Mouse (Mus musculus): ENCODE results near the gene Mtg1. TPM values are rescaled to one million over a fixed set of nuclear protein-coding genes. Genes with fewer than 3 reads are reported as not detected.

Gene Mtg1
- total RNA-seq, 2 experiments from 2014 or later = 24.4 to 34.5 TPM

- DNase-seq = no peak
These were observed 51.3 kb downstream of the Mtg1 start for GRCm38 (mm10) chr7:140188391-140189328.

DNA sequence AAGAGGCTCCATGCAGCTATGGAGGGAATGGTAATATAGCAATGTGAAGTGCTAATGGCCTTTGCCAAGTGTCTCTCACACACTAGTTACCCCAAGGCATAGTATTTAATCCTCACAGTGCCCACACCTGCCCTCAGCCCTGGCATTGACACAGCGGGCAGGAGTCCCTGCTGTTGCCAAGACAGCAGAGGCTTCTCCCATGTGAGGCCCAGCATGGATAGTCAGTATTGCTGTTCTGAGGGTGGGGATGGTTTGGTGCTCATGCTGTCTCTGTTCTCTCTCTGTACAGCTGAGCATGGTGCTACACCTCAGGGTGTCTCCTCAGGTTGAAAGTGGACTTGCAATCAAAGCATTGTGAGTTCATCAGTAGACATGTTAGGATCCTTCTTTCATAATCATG lies 53.1 kb downstream of the Mtg1 start:
- no peak for DNase-seq

GRCm38 (mm10) chr7:140192445-140192844 lies 55.1 kb downstream of the Mtg1 start:
- DNase-seq = no peak

- DNase-seq = no peak
These were observed 55.5 kb downstream of the Mtg1 start for GRCm38 (mm10) chr7:140192851-140193250.

DNA sequence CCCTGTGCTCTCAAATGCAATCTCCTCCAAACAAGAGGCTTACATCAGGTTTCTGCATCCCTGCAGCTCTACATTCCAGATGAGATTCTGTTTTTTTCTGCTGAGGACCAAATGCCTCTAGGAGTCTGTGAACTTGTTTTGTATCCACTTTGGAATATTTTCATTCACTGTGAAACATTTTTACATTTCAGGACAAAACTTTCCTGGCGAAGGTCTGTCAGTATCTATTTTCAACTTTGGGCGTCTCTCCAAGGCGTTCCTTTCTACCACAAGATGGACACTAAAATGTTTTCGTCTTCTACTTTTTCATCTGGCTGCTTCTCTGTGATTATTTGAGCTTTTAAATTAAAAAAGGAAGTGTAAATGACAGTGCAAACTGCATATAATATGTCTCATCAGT lies 56.7 kb downstream of the Mtg1 start:
- DNase-seq = no peak

GRCm38 (mm10) chr7:140196002-140196401 lies 58.6 kb downstream of the Mtg1 start:
- DNase-seq = no peak

Other genes starting within 250 kb of the Mtg1 start
- gene Kndc1, start 242.9 kb upstream of the Mtg1 start, total RNA-seq (2021) = under 1 TPM; 0.50 to 0.56 TPM
- not detected for gene Utf1, start 193.8 kb upstream of the Mtg1 start, total RNA-seq (2021)
- not detected for gene 6430531B16Rik, start 158.8 kb upstream of the Mtg1 start, total RNA-seq (2021)
- 1 to 10 TPM in 1 of 2 experiments, under 1 TPM in 1; 0.69 to 4.6 TPM for gene Adam8, start 145.0 kb upstream of the Mtg1 start, total RNA-seq (2021)
- 10 to 100 TPM; 19.2 to 22.8 TPM for gene Zfp511, start 101.2 kb upstream of the Mtg1 start, total RNA-seq (2021)
- 10 to 100 TPM; 24.4 to 26.0 TPM for gene Tubgcp2, start 100.9 kb upstream of the Mtg1 start, total RNA-seq (2021)
- gene Msx3, start 88.5 kb upstream of the Mtg1 start, total RNA-seq (2021) = not detected
- 1 to 10 TPM; 4.6 to 6.1 TPM for gene Caly, start 55.0 kb upstream of the Mtg1 start, total RNA-seq (2021)
- gene Prap1, start 44.2 kb upstream of the Mtg1 start, total RNA-seq (2021) = not detected
- 10 to 100 TPM; 45.3 to 68.5 TPM for gene Fuom, start 35.1 kb upstream of the Mtg1 start, total RNA-seq (2021)
- 10 to 100 TPM; 13.0 to 26.1 TPM for gene Paox, start 21.8 kb upstream of the Mtg1 start, total RNA-seq (2021)
- 100 to 1,000 TPM; 356 to 530 TPM for gene Echs1, start 21.1 kb upstream of the Mtg1 start, total RNA-seq (2021)
- gene Sprn, start 17.3 kb downstream of the Mtg1 start, total RNA-seq (2021) = under 1 TPM; 0.33 to 0.56 TPM
- not detected for gene Olfr522, start 27.2 kb downstream of the Mtg1 start, total RNA-seq (2021)
- not detected for gene Olfr523, start 35.7 kb downstream of the Mtg1 start, total RNA-seq (2021)
- not detected for gene Olfr524, start 68.4 kb downstream of the Mtg1 start, total RNA-seq (2021)
- gene Cd163l1, start 80.7 kb downstream of the Mtg1 start, total RNA-seq (2021) = not detected
- gene 5830411N06Rik, start 109.7 kb downstream of the Mtg1 start, total RNA-seq (2021) = not detected
- gene Olfr525, start 183.3 kb downstream of the Mtg1 start, total RNA-seq (2021) = not detected
- not detected for gene Olfr527, start 196.5 kb downstream of the Mtg1 start, total RNA-seq (2021)
- not detected for gene Olfr60, start 224.1 kb downstream of the Mtg1 start, total RNA-seq (2021)
- gene Olfr530, start 238.8 kb downstream of the Mtg1 start, total RNA-seq (2021) = not detected